Mouse (Mus musculus) CH12.LX (cell line): ENCODE measurements at regions not wholly inside any gene's neighbourhood (a gene's known extent, or its start where the extent isn't known, plus 50 kb on each side); places are given as distances from the start of the nearest gene placed in this dataset.

Experiments
- CTCF ChIP-seq, 2 experiments: IDR thresholded peaks in 1 of 2; conservative IDR thresholded peaks in 1 of 2; 2 replicates each; pipeline ENCODE4 v1.5.1; 2011 to 2012; ENCODE audit warnings: low read depth in 2 of 2, low read length in 2 of 2, improper control_type of control experiment in 1 of 2, inconsistent platforms in 1 of 2, mild to moderate bottlenecking in 1 of 2, moderate library complexity in 1 of 2
- E2F4 ChIP-seq: IDR thresholded peaks from 2 replicates; pipeline ENCODE4 v1.6.1; 2011; ENCODE audit warnings: low read depth, low read length, improper control_type of control experiment; ENCODE audit not compliant: insufficient replicate concordance
- EP300 ChIP-seq: IDR thresholded peaks from 2 replicates; pipeline ENCODE4 v1.6.1; 2011; ENCODE audit warnings: low read length, improper control_type of control experiment
- MEF2A ChIP-seq: IDR thresholded peaks from 2 replicates; pipeline ENCODE4 v1.6.1; 2014; ENCODE audit warnings: low read depth, mild to moderate bottlenecking, inconsistent platforms, low read length, improper control_type of control experiment, borderline replicate concordance
- NRF1 ChIP-seq: IDR thresholded peaks from 2 replicates; pipeline ENCODE4 v1.6.1; 2014; ENCODE audit warnings: low read depth, mild to moderate bottlenecking, inconsistent platforms, low read length, improper control_type of control experiment, moderate library complexity
- RAD21 ChIP-seq: IDR thresholded peaks from 2 replicates; pipeline ENCODE4 v1.6.1; 2011; ENCODE audit warnings: low read depth, mild to moderate bottlenecking, low read length, improper control_type of control experiment, moderate library complexity
- TBP ChIP-seq: conservative IDR thresholded peaks from 2 replicates; pipeline ENCODE4 v1.6.1; 2011; ENCODE audit warnings: low read depth, low read length, improper control_type of control experiment
- TCF12 ChIP-seq: IDR thresholded peaks from 2 replicates; pipeline ENCODE4 v1.6.1; 2014; ENCODE audit warnings: low read depth, mild to moderate bottlenecking, inconsistent platforms, low read length, improper control_type of control experiment

GRCm38 (mm10) chr17:93579981-93580380, 381.2 kb downstream of the Adcyap1 start:
- TF ChIP-seq CTCF (conservative IDR thresholded peaks at IDR 0.05 in 1 of 2, IDR thresholded peaks at IDR 0.05 in 1 of 2; ENCODE audit: low read depth in 2 of 2, low read length in 2 of 2) (no peak), TCF12 (no peak), NRF1 (no peak), EP300 (no peak), E2F4 (no peak), TBP (no peak), RAD21 (no peak), MEF2A (no peak)
